Mouse (Mus musculus): ENCODE results near the gene Gpr161. TPM values are rescaled to one million over a fixed set of nuclear protein-coding genes. Genes with fewer than 3 reads are reported as not detected.

Gpr161 gene
- not detected in 2 replicates for polyA plus RNA-seq (2012)

DNA sequence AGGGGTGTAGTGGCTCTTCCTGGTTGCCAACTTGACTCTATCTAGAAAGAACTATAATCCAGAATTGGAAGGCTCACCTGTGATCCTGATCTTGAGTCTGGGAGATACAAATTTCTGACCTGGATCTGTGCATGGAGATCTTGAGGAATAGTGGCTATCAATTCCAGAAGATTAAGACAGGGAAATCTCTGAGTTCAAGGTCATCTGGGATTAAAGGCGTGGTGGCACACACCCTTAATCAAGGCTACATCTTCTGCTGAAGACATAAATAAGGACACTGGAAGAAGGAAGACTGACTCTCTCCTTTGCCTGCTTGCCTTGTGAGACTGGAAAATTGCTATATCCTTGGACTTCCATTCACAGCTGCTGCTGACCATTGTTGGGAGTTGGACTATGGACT is at the start of gene Gpr161:
Gpr161 (plus strand) TSS at position 301 of the 400 bp plus-strand sequence.
- no peak for TF ChIP-seq GATA1 (IDR thresholded peaks at IDR 0.05; ENCODE audit: low read length)

DNA sequence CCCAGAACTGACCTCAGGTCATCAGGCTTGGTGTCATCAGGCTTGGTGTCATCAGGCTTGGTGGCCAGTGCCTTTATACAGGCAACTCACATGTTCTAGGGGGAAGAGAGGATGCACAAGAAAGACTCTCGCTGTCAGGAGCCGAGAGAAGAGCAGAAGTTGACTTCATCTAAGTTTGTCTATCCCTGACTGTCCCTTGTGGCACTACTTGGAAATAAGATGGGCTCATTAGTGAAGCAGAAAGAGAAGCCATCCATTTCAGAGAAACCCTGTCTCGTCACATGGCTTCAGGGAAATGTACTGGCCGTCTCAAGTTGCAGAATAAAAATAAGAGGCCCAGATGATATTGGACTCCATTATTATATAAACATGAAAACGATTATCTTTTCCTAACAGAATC is 49.0 kb upstream of the Gpr161 start:
- no peak for TF ChIP-seq GATA1 (IDR thresholded peaks at IDR 0.05; ENCODE audit: low read length)

DNA sequence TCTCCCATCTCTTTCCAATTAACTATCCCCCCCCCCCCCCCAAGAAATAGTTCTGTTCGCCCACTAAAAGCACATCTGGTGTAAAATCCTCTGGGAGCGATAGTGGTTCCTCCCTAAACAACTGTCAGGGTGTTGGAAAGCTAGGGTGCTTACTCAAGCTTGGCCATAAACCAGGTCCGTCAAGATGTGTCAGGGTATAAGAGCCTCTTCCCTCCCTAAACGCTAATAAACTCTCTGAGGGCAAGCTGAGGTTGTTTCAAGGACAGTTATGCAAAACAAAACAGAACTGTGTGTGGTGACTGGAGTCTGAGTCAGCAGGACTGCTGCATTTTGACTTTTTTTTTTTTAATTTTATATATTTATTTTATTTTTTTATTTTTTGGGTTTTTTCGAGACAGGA is 48.5 kb upstream of the Gpr161 start:
- no peak for TF ChIP-seq GATA1 (IDR thresholded peaks at IDR 0.05; ENCODE audit: low read length)

DNA sequence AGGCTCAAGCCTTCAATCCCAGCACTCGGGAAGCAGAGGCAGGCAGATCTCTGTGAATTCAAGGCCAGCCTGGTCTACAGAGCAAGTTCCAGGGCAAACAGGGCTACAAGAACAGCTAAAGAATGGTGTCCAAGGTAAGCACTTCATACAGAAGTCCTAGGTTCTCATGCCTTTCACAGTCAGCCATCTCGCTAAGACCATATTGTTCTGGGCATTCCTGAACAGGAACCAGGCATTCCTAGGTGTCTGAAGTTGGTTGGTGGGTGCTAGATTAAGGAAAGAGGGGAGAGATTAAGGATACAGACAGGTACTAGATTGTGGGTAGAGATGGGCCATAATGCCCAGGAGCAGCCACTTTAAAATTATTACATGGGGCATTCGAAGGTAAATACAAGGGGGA is 47.8 kb upstream of the Gpr161 start:
- TF ChIP-seq GATA1 (IDR thresholded peaks at IDR 0.05; ENCODE audit: low read length): no peak

DNA sequence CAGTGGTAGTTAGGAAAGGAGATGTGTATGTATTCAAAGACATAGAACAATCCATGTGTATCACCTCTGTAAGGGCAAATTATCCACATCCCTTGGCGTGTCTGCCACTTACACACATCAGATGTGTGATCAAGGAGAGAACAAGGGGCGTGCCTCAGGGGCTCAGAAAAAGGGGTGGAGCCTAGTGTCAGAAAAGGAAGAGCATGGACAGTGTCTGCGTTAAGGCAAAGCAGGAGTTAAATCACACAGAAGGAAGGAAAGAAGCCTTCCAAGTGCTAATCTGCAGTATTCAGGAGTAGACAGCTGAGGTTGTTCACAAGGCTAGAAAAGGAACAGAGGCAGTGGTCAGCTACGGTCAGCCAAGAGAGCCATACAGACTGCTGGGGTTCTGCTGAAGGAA is 46.7 kb upstream of the Gpr161 start:
- no peak for TF ChIP-seq GATA1 (IDR thresholded peaks at IDR 0.05; ENCODE audit: low read length)

DNA sequence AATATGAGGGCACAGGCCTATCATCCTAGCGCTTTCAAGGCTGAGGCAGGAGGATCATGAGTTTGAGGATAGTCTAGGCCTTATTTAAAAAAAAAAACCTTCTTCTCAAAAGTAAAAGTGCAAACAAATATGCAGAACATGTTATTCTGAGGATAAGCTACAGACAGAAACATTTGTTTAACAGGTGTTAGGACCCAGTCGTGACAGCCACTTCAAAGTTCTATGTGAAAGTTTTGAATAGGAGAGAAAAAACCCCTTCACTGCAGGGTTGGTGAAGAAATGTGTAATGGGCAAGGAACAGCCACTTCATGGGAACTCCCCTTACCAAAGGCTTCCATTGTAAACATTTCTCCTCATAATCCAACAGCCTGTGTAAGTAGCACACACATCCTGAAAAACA is 45.0 kb upstream of the Gpr161 start:
- no peak for TF ChIP-seq GATA1 (IDR thresholded peaks at IDR 0.05; ENCODE audit: low read length)

DNA sequence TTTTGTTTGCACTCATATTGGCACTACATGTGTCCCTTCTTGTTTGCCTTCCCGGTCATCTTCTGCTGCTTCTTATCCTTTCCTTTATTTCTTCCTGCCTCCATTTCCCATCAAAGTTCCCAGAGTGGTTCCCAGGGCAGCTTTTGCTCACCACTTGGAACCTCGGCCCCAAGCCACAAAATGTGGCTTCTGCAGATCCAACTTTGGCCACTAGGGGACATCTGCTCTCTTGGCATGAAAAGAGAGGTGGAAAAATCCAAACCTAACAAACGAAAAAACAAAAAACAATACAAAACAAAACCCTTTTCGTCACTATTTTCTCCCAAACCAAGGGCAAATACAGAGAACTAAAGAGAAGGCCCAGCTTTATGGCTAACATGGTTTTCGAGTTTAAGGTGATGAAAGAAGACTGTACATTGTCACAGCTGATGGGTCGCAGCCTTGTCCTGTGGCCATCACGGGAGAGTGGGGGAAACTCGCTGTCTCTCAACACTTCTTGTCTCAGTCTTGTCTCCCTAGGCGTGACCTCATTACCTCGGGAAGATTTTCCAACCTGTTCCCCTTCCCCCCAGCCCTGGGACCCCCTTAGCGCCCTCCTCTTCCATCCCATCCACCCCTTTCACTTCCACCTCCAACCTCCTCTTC is 43.4 kb upstream of the Gpr161 start:
- TF ChIP-seq GATA1 (IDR thresholded peaks at IDR 0.05; ENCODE audit: low read length): no peak

DNA sequence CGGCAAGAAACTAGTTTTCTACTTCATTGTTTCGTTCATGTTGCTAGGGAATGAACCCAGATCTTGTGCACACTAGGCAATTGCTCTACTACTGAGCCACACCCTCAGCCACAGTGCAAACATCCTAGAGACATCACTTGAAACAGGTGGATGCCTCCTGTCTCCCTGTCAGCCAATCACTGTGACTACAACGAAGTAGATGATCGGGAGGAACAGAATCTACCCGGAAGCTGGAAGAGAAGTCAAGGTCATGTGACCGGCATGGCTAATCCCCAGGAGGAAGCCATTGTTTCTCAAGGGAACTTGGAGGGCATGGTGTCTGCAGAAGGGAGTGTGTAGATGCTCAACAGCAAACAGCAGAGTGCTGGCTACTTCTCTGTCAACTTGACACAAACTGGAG is 20.6 kb upstream of the Gpr161 start:
- no peak for TF ChIP-seq GATA1 (IDR thresholded peaks at IDR 0.05; ENCODE audit: low read length)

DNA sequence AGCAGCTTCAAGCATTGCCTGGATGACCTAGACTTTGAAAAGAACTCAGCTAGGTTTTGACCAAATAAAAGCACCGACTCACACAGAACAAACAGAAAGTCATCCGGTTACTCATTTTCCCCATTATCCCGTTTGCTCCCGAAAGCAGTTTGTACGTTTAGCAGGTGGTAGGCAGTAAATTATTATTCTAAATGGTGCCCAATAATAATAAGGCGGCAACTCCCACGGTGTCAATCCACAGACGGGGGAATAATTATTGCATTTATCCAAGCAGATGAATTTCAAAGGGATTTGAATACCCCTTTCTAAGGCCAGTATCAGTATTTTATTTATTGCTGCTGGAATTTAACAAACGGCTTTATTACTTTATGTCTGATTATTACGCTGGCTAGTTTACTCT is 14.8 kb upstream of the Gpr161 start:
- no peak for TF ChIP-seq GATA1 (IDR thresholded peaks at IDR 0.05; ENCODE audit: low read length)

DNA sequence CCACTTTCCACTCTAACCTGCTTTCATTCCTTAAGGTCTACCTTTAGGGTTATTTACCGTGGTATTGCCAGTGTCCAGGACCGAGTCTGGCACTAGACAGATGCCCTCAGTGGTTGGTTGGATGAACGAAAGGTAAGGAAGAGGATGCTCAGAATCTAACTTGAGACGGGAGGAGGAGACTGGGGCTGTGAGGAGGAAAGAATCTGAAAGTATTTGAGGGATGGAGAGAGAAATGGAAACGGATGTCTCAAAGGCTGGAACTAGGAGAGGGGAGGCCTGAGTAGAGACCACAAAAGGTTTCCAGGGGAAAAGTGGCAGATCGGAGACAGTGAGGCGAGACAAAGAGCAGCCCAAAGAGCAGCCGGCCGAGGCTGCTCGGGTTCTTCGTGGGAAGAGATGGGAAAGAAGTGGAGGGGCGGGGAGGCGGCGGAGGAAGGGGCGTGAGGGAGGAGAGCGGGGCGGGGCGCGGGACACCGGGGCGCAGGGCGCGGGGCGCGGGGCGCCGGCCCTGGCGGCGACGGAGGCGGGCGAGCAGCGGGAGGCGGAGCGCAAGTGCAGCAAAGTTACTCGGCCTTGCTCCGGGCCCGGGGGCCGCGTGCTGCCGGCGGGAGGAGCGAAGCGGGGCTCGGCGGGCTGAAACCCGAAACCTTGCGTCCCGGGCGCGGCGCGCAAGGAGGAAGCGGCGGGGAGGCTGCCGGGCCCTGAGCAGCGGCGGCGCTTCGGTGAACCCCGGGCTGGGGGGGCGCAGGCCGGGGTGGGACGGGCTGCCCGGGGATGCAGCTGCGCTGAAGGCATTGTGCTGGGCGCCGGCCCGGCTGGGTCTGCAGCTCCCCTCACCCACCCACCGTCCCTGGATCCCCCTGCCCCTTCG is 14.0 kb upstream of the Gpr161 start:
- TF ChIP-seq GATA1 (IDR thresholded peaks at IDR 0.05; ENCODE audit: low read length): no peak

DNA sequence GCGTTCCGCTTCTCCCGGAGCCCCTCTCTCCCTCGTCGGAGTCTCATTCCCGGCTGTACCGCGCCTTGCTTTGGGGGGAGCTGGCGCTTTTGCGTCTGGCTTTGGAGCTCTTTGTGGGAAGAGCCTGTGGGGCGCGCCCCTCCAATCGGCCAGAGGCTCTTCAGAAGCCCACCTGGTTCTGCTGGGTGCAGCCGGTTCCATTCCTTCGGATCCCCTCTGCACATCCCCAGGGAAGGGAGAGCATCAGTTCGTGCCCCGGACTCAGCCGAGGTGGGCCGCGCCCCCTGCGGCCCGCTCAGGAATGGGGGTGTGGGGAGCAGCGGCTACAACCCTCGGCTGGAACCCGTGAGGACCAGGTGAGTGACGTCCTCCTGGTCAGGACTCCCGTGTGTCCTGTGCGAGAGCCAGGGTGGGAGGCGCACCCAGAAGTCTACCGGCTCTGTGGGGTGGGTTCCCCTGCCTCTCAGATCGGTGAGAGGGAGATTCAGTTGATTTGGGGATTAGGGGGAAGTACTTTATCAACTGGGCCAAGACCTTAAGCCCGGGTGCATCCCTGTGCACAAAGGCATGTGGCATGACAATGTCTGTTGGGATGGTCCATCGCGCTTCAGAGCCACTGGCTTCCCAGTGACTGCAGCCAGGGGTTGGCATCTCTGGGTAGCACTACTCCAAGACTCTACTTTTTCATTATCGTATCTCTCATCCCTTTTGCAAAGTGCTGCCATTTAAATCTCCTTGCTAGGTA is 13.2 kb upstream of the Gpr161 start:
- no peak for TF ChIP-seq GATA1 (IDR thresholded peaks at IDR 0.05; ENCODE audit: low read length)

DNA sequence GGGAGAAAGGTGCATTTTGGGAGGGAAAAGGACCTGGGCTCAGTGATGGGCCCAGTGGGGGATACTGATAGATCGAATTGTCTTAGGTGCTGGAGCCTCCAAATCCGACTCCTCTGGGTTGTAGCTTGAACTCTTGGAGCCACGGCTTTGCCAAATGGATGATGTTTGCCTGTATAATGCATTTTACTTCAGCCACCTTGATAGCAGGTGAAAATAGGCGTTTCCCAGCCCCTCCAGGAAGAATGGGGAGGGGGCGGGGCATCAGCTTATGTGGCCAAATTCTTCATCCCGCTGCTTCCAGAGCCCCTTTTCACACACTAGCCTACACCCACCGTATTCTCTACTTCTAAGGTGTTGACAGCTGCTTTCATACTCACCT is 12.6 kb upstream of the Gpr161 start:
- TF ChIP-seq GATA1 (IDR thresholded peaks at IDR 0.05; ENCODE audit: low read length): no peak

DNA sequence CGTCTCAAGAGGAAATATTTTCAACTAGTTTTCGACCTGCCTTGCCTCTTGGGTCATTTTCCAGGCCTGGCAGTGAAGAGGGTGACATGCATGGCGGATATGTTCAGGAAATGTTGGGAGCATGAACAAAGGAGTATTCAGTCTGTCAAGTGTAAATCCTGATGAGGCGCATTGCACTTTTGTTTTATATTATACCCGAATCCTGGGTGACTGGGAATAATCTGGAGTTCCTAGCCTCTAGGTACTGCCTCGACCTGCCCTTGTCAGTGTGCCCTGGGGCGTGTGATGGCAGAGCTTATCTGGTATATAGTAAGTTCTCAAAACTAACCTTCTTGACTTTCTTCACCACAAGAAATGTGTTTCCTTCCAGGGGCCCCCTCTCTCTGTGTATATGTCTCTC is 11.5 kb upstream of the Gpr161 start:
- no peak for TF ChIP-seq GATA1 (IDR thresholded peaks at IDR 0.05; ENCODE audit: low read length)

DNA sequence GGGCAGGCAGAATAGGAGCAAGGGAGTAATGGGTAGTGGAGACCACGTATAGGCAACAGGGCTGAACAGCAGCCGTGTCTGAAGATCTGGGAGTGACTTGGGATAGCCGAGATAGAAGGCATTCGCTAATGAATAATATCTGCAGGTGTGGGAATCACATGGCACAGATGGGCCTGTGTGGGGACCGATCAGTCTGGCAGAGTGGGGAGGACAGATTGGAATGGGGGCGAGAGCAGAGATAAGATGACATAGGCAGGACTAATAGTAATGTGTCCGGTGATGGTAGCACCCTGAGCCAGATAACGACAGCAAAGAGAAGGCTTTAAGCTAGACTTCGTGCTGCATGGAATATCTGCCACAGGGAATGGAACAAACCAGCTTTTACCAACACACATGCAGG is 7.4 kb upstream of the Gpr161 start:
- no peak for TF ChIP-seq GATA1 (IDR thresholded peaks at IDR 0.05; ENCODE audit: low read length)

DNA sequence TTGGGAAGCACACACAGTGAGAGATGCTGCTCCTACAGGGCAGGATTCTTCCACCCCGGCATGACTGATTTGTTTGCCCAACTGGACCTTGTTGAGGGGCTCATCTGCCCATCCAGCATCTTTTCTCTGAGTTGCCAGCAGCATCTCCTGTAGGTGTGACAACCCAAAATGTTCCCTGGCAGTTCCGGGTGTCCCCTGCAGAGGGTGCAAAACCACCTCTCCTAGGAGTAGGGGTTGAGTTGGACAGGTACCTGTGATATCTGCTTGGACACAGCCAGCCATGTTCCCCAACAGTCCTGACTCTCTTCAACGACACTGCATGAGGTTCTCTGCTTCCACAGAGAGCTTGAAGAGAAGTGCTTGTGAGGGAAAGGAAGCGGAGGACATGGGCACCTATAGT is 5.8 kb upstream of the Gpr161 start:
- no peak for TF ChIP-seq GATA1 (IDR thresholded peaks at IDR 0.05; ENCODE audit: low read length)

DNA sequence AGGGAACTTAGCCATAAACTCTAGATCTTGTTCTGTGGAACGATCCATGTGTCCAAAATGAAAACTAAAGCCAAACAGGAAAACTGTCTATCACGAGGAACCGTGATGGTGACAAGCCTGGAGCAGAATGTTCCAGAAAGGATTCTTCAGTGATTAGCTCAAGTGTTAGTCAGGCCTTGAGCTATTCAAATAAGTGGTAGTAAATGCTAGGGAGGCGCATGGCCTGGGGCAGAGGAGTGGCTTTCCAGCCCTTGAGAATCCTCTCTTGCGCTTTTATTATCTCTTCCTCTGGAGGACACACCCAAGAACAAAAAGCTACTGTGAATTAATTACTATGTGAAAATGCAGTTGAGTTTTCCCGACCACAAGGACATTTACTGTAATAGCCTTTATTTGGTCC is 4.0 kb upstream of the Gpr161 start:
- no peak for TF ChIP-seq GATA1 (IDR thresholded peaks at IDR 0.05; ENCODE audit: low read length)

All from G1E-ER4 (cell line).